Mouse (Mus musculus) embryonic facial prominence, embryonic 13.5 days (tissue): ENCODE results near the gene Olfr1062. TPM values are rescaled to one million over a fixed set of nuclear protein-coding genes. Genes with fewer than 3 reads are reported as not detected.

Experiments
- polyA plus RNA-seq: library from polyadenylated mRNA; unstranded; fragments of >200 nt; fragmentation: Nextera tagmentation; extraction: Ambion mirVana; gene quantifications from 2 replicates; pipeline ENCODE4 v1.2.1, GENCODE M21; 2015

The Olfr1062 gene
- polyA plus RNA-seq, 1 experiment from 2014 or later, result not detected

Other genes with a start within 250 kb of the Olfr1062 start
- gene Olfr1044, start 248.9 kb downstream of the Olfr1062 start, polyA plus RNA-seq, result not detected in 2 replicates
- gene Olfr52, start 241.1 kb downstream of the Olfr1062 start, polyA plus RNA-seq, result not detected in 2 replicates
- gene Olfr1045, start 223.7 kb downstream of the Olfr1062 start, polyA plus RNA-seq, result not detected in 2 replicates
- not detected in 2 replicates for gene Olfr1046, start 207.4 kb downstream of the Olfr1062 start, polyA plus RNA-seq
- not detected in 2 replicates for gene Olfr1047, start 195.3 kb downstream of the Olfr1062 start, polyA plus RNA-seq
- not detected in 2 replicates for gene Olfr1048, start 186.5 kb downstream of the Olfr1062 start, polyA plus RNA-seq
- gene Olfr1049, start 168.4 kb downstream of the Olfr1062 start, polyA plus RNA-seq, result not detected in 2 replicates
- gene Olfr1051, start 147.7 kb downstream of the Olfr1062 start, polyA plus RNA-seq, result not detected in 2 replicates
- not detected in 2 replicates for gene Olfr1052, start 134.3 kb downstream of the Olfr1062 start, polyA plus RNA-seq
- not detected in 2 replicates for gene Olfr1053, start 111.5 kb downstream of the Olfr1062 start, polyA plus RNA-seq
- gene Olfr1054, start 91.3 kb downstream of the Olfr1062 start, polyA plus RNA-seq, result not detected in 2 replicates
- gene Olfr1055, start 76.5 kb downstream of the Olfr1062 start, polyA plus RNA-seq, result not detected in 2 replicates
- gene Olfr1056, start 64.3 kb downstream of the Olfr1062 start, polyA plus RNA-seq, result not detected in 2 replicates
- not detected in 2 replicates for gene Olfr1057, start 48.4 kb downstream of the Olfr1062 start, polyA plus RNA-seq
- gene Olfr1058, start 38.2 kb downstream of the Olfr1062 start, polyA plus RNA-seq, result 0.30 TPM in 1 of 2 replicates, not detected in the other
- not detected in 2 replicates for gene Olfr1061, start 12.7 kb downstream of the Olfr1062 start, polyA plus RNA-seq
- not detected in 2 replicates for gene Olfr1065, start 23.8 kb upstream of the Olfr1062 start, polyA plus RNA-seq
- not detected in 2 replicates for gene Olfr1066, start 29.5 kb upstream of the Olfr1062 start, polyA plus RNA-seq
- not detected in 2 replicates for gene Olfr228, start 60.6 kb upstream of the Olfr1062 start, polyA plus RNA-seq
- not detected in 2 replicates for gene Olfr1076, start 81.7 kb upstream of the Olfr1062 start, polyA plus RNA-seq
- gene Olfr1079, start 115.7 kb upstream of the Olfr1062 start, polyA plus RNA-seq, result not detected in 2 replicates
- not detected in 2 replicates for gene Olfr1080, start 131.5 kb upstream of the Olfr1062 start, polyA plus RNA-seq
- gene Olfr1082, start 172.2 kb upstream of the Olfr1062 start, polyA plus RNA-seq, result not detected in 2 replicates
- gene Olfr1084, start 213.0 kb upstream of the Olfr1062 start, polyA plus RNA-seq, result not detected in 2 replicates
- not detected in 2 replicates for gene Olfr1085, start 235.3 kb upstream of the Olfr1062 start, polyA plus RNA-seq